Mouse (Mus musculus) midbrain, postnatal 0 days (tissue): ENCODE measurements around the gene Itga4. TPM values are rescaled to one million over a fixed set of nuclear protein-coding genes. Genes with fewer than 3 reads are reported as not detected.

Experiments
- ATAC-seq: fragments of 200-750 bp; cut with Nextera tagmentation; 2 replicates; pipeline ENCODE4 v1.8.0; 2017; ENCODE audit warnings: moderate number of reproducible peaks, mild to moderate bottlenecking, moderate TSS enrichment, moderate library complexity; ENCODE audit not compliant: low FRiP score
- DNase-seq: peaks from one replicate; pipeline ENCODE4 v3.0.0-alpha.2; 2015; ENCODE audit warnings: low spot score
- H3K27ac ChIP-seq: fragments of 300-500 bp; sonication (generic); 2 replicates; pipeline ENCODE4 v1.5.1; 2014; ENCODE audit warnings: low read depth, mild to moderate bottlenecking, low read length, mixed read lengths
- H3K27me3 ChIP-seq: fragments of 300-500 bp; sonication (generic); 2 replicates; pipeline ENCODE4 v1.6.1; 2014; ENCODE audit warnings: low read length, control low read depth, mixed read lengths; ENCODE audit not compliant: insufficient read depth
- H3K36me3 ChIP-seq: fragments of 300-500 bp; sonication (generic); 2 replicates; pipeline ENCODE4 v1.6.1; 2014; ENCODE audit warnings: low read length, control low read depth, mixed read lengths; ENCODE audit not compliant: insufficient read depth
- H3K4me1 ChIP-seq: fragments of 300-500 bp; sonication (generic); 2 replicates; pipeline ENCODE4 v1.6.1; 2014; ENCODE audit warnings: mild to moderate bottlenecking, control low read depth, antibody characterized with exemption, low read length, mixed read lengths; ENCODE audit not compliant: insufficient read depth
- H3K4me2 ChIP-seq: fragments of 300-500 bp; sonication (generic); 2 replicates; pipeline ENCODE4 v1.6.1; 2014; ENCODE audit warnings: low read depth, mild to moderate bottlenecking, low read length, mixed read lengths; ENCODE audit not compliant: poor library complexity, severe bottlenecking
- H3K4me3 ChIP-seq: fragments of 300-500 bp; sonication (generic); 2 replicates; pipeline ENCODE4 v1.5.1; 2014; ENCODE audit warnings: low read depth, mild to moderate bottlenecking, low read length, moderate library complexity
- H3K9ac ChIP-seq: fragments of 300-500 bp; sonication (generic); replicated peaks from 2 replicates; pipeline ENCODE4 v1.6.1; 2014; ENCODE audit warnings: mild to moderate bottlenecking, low read length, moderate library complexity, mixed read lengths; ENCODE audit not compliant: poor library complexity, severe bottlenecking
- H3K9me3 ChIP-seq: fragments of 300-500 bp; sonication (generic); 2 replicates; pipeline ENCODE4 v1.6.1; 2016; ENCODE audit warnings: low read length, control low read depth
- CTCF ChIP-seq: IDR thresholded peaks from 2 replicates; pipeline ENCODE4 v1.5.1; 2016; ENCODE audit warnings: antibody characterized with exemption, mild to moderate bottlenecking
- WGBS: fragments of 180-500 bp; shearing (Covaris S2); extraction: QIAGEN DNeasy Blood & Tissue Kit; methylation state at CpG from one replicate; pipeline ENCODE4 v1.1.7; 2014; 5-methylcytosine and 5-hydroxymethylcytosine counted together
- polyA plus RNA-seq: library from polyadenylated mRNA; unstranded; fragments of >200 nt; fragmentation: Nextera tagmentation; extraction: Ambion mirVana; gene quantifications from 2 replicates; pipeline ENCODE4 v1.2.1, GENCODE M21; 2015
- total RNA-seq: library from RNA; depleted of rRNA; stranded (reverse); fragments of >200 nt; gene quantifications from 2 replicates; pipeline ENCODE4 v1.2.3, GENCODE M21; 2014

Itga4 gene
- total and polyA plus RNA-seq, 2 experiments from 2014 or later: 1.5 to 3.1 TPM

DNA sequence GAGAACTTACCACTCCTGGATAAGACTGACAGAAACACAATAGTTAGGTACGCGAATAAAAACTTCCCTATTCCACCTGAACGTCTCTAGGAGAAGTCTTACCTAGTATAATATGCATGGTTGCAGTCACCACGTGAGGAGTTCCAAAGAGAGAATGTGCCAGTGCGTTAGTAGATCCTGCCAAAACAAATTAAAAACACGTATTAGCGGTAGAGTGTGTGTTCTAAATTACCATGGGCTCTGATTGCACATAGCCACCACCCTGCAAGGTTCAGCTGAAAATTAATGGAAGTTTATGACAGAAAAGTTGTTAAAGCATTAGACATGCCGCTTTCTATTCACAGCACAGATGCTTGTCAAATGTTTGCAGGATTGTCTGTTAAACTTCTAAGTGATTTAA is 87.9 kb downstream of the Itga4 start:
- ATAC-seq: no peak
- H3K4me3 ChIP-seq: no peak overlapping the region
- H3K9ac ChIP-seq: no peak overlapping the region
- 85% methylated on average over 8 of the region's 8 CpGs for WGBS
- no peaks in the 10 kb centered on the region for H3K27me3 ChIP-seq
- no peaks in the 10 kb centered on the region for H3K9me3 ChIP-seq
- no peak overlapping the region for H3K4me2 ChIP-seq
- H3K27ac ChIP-seq: no peak overlapping the region
- no peaks in the 10 kb centered on the region for H3K36me3 ChIP-seq
- no peaks in the 10 kb centered on the region for H3K4me1 ChIP-seq
- no peak for DNase-seq
- TF ChIP-seq CTCF: no peak

DNA sequence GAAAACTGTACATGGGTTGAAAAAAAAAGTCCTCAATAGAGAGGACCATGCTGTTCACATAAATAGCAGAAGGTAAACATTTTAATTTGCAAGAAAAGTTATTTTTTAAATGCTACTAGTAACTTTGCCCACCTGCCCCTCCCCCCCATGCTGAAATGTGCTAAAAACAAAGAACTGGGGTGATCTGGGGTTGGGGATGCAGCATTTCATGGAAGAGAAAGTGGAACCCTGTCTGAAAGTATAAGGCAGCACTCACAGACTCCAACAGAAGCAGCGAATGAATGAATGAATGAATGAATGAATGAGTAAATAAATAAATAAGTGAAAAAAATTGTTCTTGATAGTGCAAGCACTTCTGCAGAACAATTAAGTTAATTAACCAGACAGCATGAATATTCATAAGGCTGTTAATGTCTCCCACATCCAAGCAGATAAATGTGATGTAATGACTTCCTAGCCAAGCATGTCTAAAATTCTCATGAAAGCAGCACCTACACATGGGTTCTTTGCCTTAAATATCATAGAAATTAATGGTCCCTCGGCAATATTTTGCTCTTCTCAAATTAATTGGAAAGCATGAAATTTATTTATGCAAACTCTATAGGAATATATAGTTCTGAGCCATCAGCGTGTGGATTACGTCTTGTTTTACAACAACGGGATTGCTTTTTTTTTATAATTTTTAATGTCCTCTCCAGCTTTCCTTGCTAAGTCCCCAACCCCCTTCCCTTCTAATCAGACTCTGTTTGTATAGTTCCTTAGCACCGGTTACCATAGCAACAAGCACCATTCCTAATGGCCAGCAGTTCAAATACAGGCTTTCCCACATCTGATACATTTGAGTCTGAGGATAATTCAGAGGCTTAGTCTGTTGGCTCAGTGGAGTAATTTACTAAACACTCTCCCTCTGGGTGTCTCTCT is 96.2 kb downstream of the Itga4 start:
- no peaks in the 10 kb centered on the region for H3K36me3 ChIP-seq
- H3K27ac ChIP-seq: no peak overlapping the region
- H3K4me3 ChIP-seq: no peak overlapping the region
- H3K4me1 ChIP-seq: no peaks in the 10 kb centered on the region
- WGBS: 57% methylated on average over 6 of the region's 6 CpGs
- no peak overlapping the region for H3K4me2 ChIP-seq
- DNase-seq: peak; percentile 62
- no peaks in the 10 kb centered on the region for H3K9me3 ChIP-seq
- peak; percentile 44; the same call in 1 of the 2 replicates for ATAC-seq
- H3K9ac ChIP-seq: no peak overlapping the region
- H3K27me3 ChIP-seq: no peaks in the 10 kb centered on the region
- TF ChIP-seq CTCF: no peak

DNA sequence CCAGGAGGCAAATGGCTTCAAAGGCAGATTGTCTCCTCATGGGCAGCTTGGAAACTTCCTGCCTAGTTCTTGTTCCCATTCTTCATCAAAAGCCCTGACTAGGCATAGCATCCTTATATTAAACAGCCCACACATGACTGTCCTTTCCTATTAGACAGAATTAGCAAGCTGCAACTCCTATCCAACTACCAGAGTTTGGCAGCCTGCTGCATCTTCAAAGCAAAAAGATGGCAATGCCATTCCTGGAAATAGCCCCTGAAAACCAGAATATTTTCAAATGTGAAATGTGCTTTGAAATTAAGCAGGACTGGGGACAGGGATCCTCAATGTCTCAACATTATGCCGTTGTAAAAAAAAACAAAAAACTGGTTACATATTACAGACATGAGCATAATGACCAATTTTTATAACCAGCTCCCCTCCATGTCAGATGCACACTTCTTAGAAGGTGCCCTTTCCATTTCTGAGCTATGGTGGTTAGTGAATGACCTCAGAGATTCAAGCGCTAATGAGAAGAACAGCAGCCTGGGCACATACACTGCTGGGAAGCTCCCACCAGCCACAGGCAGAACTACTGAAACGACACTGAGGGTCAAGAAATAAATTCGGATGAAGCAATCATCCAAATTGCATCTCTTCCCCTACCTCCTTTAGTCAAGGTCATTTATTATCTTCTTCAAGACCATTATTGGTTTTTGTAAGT is 97.0 kb downstream of the Itga4 start:
- Histone ChIP-seq H3K4me2 (no peak overlapping the region), H3K4me1 (no peaks in the 10 kb centered on the region), H3K36me3 (no peaks in the 10 kb centered on the region), H3K9me3 (no peaks in the 10 kb centered on the region), H3K27me3 (no peaks in the 10 kb centered on the region), H3K9ac (no peak overlapping the region), H3K4me3 (no peak overlapping the region), H3K27ac (no peak overlapping the region)
- no peak for ATAC-seq
- WGBS: 79% methylated on average over 4 of the region's 4 CpGs
- DNase-seq: no peak
- TF ChIP-seq CTCF: no peak

DNA sequence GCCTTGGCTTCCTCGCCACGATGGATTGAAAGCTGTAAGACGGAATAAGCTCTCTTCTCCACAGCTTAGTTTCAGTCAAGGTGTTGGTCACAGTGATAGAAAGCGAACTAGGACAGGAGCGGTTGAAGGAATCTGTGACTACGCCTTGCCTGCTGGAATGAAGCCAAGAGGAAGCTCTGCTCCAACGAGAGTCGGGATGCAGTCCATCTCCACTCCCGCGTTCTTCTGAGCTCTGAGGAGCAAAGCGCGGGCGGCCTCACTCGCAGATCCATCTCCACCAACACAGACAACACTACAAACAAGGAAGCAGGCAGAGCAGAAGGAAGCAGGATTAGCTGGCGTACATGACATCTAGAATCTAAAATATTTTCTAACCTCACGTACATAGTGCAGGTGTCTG is 99.5 kb downstream of the Itga4 start:
- Histone ChIP-seq H3K4me1 (no peaks in the 10 kb centered on the region), H3K4me2 (no peak overlapping the region), H3K9ac (no peak overlapping the region), H3K9me3 (no peaks in the 10 kb centered on the region), H3K27ac (no peak overlapping the region), H3K4me3 (no peak overlapping the region), H3K27me3 (no peaks in the 10 kb centered on the region), H3K36me3 (no peaks in the 10 kb centered on the region)
- ATAC-seq (no peak), DNase-seq (no peak)
- TF ChIP-seq CTCF: no peak
- WGBS: 93% methylated on average over 16 of the region's 16 CpGs

DNA sequence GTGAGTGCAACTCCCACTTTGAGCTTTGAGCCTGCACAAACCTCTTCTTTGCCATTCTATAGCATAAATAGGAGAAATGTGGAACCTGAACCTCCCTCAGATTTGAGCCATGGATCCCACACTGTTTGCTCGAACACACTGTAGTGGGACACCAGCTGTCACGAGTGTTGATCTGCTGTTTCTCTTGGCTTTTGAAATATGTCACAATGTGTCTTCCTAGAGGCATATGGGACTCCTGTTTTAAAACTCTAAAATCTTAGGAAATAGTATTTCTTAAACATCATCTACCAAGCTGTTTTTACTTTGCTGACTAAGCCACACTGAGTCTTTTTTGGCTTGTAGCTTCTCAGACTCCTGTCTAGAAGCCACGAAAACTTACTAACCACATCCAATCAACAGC is 102.6 kb downstream of the Itga4 start:
- no peak for TF ChIP-seq CTCF
- Histone ChIP-seq H3K4me2 (no peak overlapping the region), H3K4me1 (no peaks in the 10 kb centered on the region), H3K36me3 (no peaks in the 10 kb centered on the region), H3K27me3 (no peaks in the 10 kb centered on the region), H3K9ac (no peak overlapping the region), H3K9me3 (no peaks in the 10 kb centered on the region), H3K4me3 (no peak overlapping the region), H3K27ac (no peak overlapping the region)
- 92% methylated on average over 3 of the region's 3 CpGs for WGBS
- ATAC-seq (no peak), DNase-seq (no peak)

DNA sequence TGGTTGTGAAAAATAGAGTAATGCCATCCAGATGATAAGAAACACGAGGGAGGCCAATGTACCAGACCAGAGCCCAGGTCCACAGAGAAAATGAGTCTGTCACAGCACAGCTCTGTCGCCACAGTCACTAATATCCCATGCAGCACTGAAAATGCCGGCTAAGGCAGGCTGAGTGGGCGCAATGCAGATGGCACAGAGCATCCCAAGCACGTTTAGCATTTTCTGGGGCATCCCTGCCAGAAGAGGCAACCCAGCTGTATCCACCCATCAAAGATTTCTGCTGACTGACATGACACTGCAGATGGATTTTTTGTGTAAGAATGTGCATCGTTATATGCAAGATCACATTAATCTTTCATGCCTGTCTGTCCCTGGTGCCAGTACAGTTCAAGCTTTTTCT is 106.8 kb downstream of the Itga4 start:
- H3K36me3 ChIP-seq: no peaks in the 10 kb centered on the region
- no peak overlapping the region for H3K27ac ChIP-seq
- no peaks in the 10 kb centered on the region for H3K9me3 ChIP-seq
- H3K4me2 ChIP-seq: no peak overlapping the region
- no peak for TF ChIP-seq CTCF
- ATAC-seq: no peak
- WGBS: 52% methylated on average over 6 of the region's 6 CpGs
- H3K9ac ChIP-seq: no peak overlapping the region
- no peaks in the 10 kb centered on the region for H3K27me3 ChIP-seq
- no peak for DNase-seq
- no peak overlapping the region for H3K4me3 ChIP-seq
- H3K4me1 ChIP-seq: no peaks in the 10 kb centered on the region
